8 mouse cellular contexts compared by ENCODE assay signal in the genomic region with DNA sequence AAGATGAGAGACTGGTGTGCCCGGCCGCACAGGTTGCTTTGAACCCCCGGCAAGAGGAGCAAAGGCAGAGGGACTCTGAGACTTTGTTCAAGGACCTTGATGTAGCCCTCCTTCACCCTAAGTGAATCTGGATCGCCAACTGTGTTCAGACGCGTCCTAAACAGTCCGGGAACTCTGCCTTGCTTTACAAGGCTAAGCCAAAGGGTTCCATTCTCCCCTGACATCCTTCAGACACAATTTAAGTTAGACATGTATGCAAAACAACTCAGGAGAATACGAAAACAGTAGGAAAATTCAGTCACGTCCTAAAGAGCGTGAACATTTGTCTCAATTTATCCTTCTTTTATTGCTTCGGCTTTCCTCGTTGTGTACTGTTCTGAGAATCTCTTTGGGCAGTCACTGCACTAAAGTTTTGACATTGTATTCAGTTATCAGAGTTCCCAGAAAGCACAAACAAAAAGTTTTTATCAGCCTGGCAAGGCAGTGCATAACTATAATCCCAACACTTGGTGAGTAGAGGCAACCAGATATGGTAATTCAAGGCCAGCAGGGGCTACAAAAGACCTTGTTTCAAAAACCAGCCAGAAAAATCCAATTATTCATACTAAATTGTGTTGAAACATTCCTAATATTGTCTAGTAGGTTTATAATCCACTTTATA. TPM values are rescaled to one million over a fixed set of nuclear protein-coding genes. Genes with fewer than 3 reads are reported as not detected.
DNase-seq lines count a peak whose midpoint lies in the region; ATAC-seq and TF ChIP-seq lines count a peak whose summit lies in the region.

No protein-coding gene starts in this region.

- WGBS in heart, embryonic 14.5 days, result 11% methylated on average over 12 of the region's 12 CpGs
- 8% methylated on average over 12 of the region's 12 CpGs for WGBS in forebrain, postnatal 0 days

- intact Hi-C loops in heart, postnatal 25 days (cut with DNase I), result loop anchor here (1.0 to 10.0 kb wide), 3 partner anchors 112 to 855 kb away; a partner anchor contains a TSS

- H3K27ac ChIP-seq in heart, embryonic 14.5 days (replicated peaks in 1 of 2; ENCODE audit: control insufficient read depth in 1 of 2, insufficient read depth in 1 of 2, low read depth in 2 of 2, low read length in 2 of 2), result peak overlapping the region; percentile 77 to 98
- no peak overlapping the region for H3K27ac ChIP-seq in ES-E14 (ENCODE audit: insufficient read depth, low read depth, low read length, poor library complexity, severe bottlenecking)
- H3K27ac ChIP-seq in forebrain, postnatal 0 days (ENCODE audit: low read depth, low read length), result peak overlapping the region; percentile 97

- peak overlapping the region; percentile 80 for H3K4me2 ChIP-seq in heart, embryonic 14.5 days (ENCODE audit: low read length)
- H3K4me2 ChIP-seq in forebrain, postnatal 0 days (ENCODE audit: low read depth), result peak overlapping the region; percentile 77

- in situ Hi-C loops in ES-E14 (cut with MboI; ENCODE audit: low sequenced_read_pairs in 2 of 2, unreplicated experiment in 2 of 2), result no loop called here

- no peaks in the 10 kb centered on the region for H3K9me3 ChIP-seq in heart, embryonic 14.5 days (ENCODE audit: control insufficient read depth, low read length)
- no peaks in the 10 kb centered on the region for H3K9me3 ChIP-seq in ES-E14 (ENCODE audit: control insufficient read depth, insufficient read depth, low read depth, low read length)
- H3K9me3 ChIP-seq in forebrain, postnatal 0 days (ENCODE audit: low read length), result no peaks in the 10 kb centered on the region

- no peak for DNase-seq in heart, postnatal 25 days (ENCODE audit: low spot score)
- DNase-seq in ES-E14 (ENCODE audit: low read depth, low spot score), result no peak
- no peak for DNase-seq in forebrain, postnatal 0 days
- no peak for DNase-seq in embryo, embryonic 10 days (ENCODE audit: low spot score)
- DNase-seq in urinary bladder, adult 2 months (ENCODE audit: low spot score), result no peak
- DNase-seq in layer of hippocampus, adult 9-11 months, result no peak

- peak overlapping the region; percentile 93 for H3K9ac ChIP-seq in heart, embryonic 14.5 days (ENCODE audit: low read length)
- peak overlapping the region; percentile 73 for H3K9ac ChIP-seq in ES-E14 (ENCODE audit: insufficient read depth, low read depth, low read length, poor library complexity, severe bottlenecking)
- peak overlapping the region; percentile 88 for H3K9ac ChIP-seq in forebrain, postnatal 0 days

- H3K27me3 ChIP-seq in heart, embryonic 14.5 days (ENCODE audit: control insufficient read depth, insufficient read depth, low read length), result no peaks in the 10 kb centered on the region
- no peaks in the 10 kb centered on the region for H3K27me3 ChIP-seq in forebrain, postnatal 0 days (ENCODE audit: insufficient read depth, low read length)

- TF ChIP-seq CTCF in forebrain, postnatal 0 days (IDR thresholded peaks at IDR 0.05; ENCODE audit: low read depth), result 0 out of 2 replicates have a peak, but pooled peaks have one; percentile 10

- peak overlapping the region; percentile 53 to 77 for H3K4me3 ChIP-seq in heart, embryonic 14.5 days (ENCODE audit: control insufficient read depth in 1 of 2, insufficient read depth in 1 of 2, low read depth in 1 of 2, low read length in 2 of 2)
- H3K4me3 ChIP-seq in ES-E14 (ENCODE audit: insufficient read depth in 1 of 2, low read depth in 1 of 2, low read length in 2 of 2, poor library complexity in 1 of 2, severe bottlenecking in 1 of 2), result peak overlapping the region; percentile 74 to 95
- H3K4me3 ChIP-seq in forebrain, postnatal 0 days (ENCODE audit: low read depth, low read length), result peak overlapping the region; percentile 98

- ATAC-seq in heart, embryonic 14.5 days (ENCODE audit: insufficient number of reproducible peaks, insufficient read depth, low FRiP score, low read depth), result no peak; the same call in 1 of the 2 replicates
- no peak for ATAC-seq in forebrain, postnatal 0 days
- ATAC-seq in megakaryocyte-erythroid progenitor cell, adult 5-6 weeks (replicated peaks; ENCODE audit: low FRiP score, low TSS enrichment, poor library complexity, severe bottlenecking), result peak; percentile 23; the same call in 1 of the 2 replicates

- H3K4me1 ChIP-seq in heart, embryonic 14.5 days (ENCODE audit: control insufficient read depth in 2 of 2, insufficient read depth in 2 of 2, low read length in 2 of 2), result peaks cover 0 to 12% of the 10 kb centered on the region in 2 experiments; a peak in 3 of 4 replicates
- H3K4me1 ChIP-seq in ES-E14 (ENCODE audit: control insufficient read depth in 2 of 2, insufficient read depth in 2 of 2, low read length in 2 of 2, poor library complexity in 1 of 2), result peaks cover under 1 to 4% of the 10 kb centered on the region in 2 experiments; a peak in 3 of 4 replicates
- H3K4me1 ChIP-seq in forebrain, postnatal 0 days (ENCODE audit: insufficient read depth), result peaks cover 25% of the 10 kb centered on the region

- H3K36me3 ChIP-seq in heart, embryonic 14.5 days (ENCODE audit: control insufficient read depth, insufficient read depth, low read length), result no peaks in the 10 kb centered on the region
- H3K36me3 ChIP-seq in ES-E14 (ENCODE audit: control insufficient read depth, insufficient read depth, low read length, poor library complexity, severe bottlenecking), result no peaks in the 10 kb centered on the region
- H3K36me3 ChIP-seq in forebrain, postnatal 0 days (ENCODE audit: insufficient read depth), result 0 out of 2 replicates have a peak, but pooled peaks cover under 1% of the 10 kb centered on the region

TF ChIP-seq in ES-E14, 5 proteins besides CTCF, POLR2A, EP300 and RAD21:
- no peak for TF ChIP-seq ZNF384 (IDR thresholded peaks at IDR 0.05; ENCODE audit: low read depth, low read length)
- TF ChIP-seq MAFK (IDR thresholded peaks at IDR 0.05; ENCODE audit: insufficient read depth, low read depth, low read length), result no peak
- TF ChIP-seq ZC3H11A (IDR thresholded peaks at IDR 0.05; ENCODE audit: borderline replicate concordance, low read depth, low read length), result no peak
- TF ChIP-seq HCFC1 (IDR thresholded peaks at IDR 0.05; ENCODE audit: borderline replicate concordance, insufficient read depth, low read length), result no peak
- TF ChIP-seq CHD2 (IDR thresholded peaks at IDR 0.05; ENCODE audit: low read depth, low read length), result no peak

RNA-seq across cellular contexts. Expression of a gene that starts 0.5 kb away (rescaled TPM):
- polyA plus RNA-seq in heart, embryonic 14.5 days (2014; fragmentation: Nextera tagmentation; extraction: Ambion mirVana), result 10.4 and 10.6 TPM in 2 replicates
- 10 to 100 TPM; 40.6 to 41.6 TPM for total RNA-seq in heart, postnatal 25 days (2021)
- total RNA-seq in ES-E14 (2012; rRNA removed), result 11.8 and 17.7 TPM in 2 replicates
- total RNA-seq in forebrain, postnatal 0 days (2014; rRNA removed), result 25.5 and 29.7 TPM in 2 replicates
- 5.6 and 9.0 TPM in 2 replicates for polyA plus RNA-seq in forebrain, postnatal 0 days (2015; fragmentation: Nextera tagmentation; extraction: Ambion mirVana)
- total RNA-seq in megakaryocyte-erythroid progenitor cell, adult 5-6 weeks (2014; fragmentation: Nextera tagmentation), result 20.7 and 24.9 TPM in 2 replicates
- total RNA-seq in megakaryocyte-erythroid progenitor cell, adult 5-6 weeks (2017), result 18.2 and 26.9 TPM in 2 replicates
- 20.1 and 27.7 TPM in 2 replicates for polyA plus RNA-seq in urinary bladder, adult 2 months (2012; rRNA removed)
